Mouse (Mus musculus) cerebellum, adult 11-12 months (tissue): ENCODE measurements around the gene Ddx39b.

Experiments used
- DNase-seq: peaks from one replicate; pipeline ENCODE4 v3.0.0; 2022

Ddx39b gene

GRCm38 (mm10) chr17:35241305-35242014 is at the start of gene Ddx39b:
TSS of gene Ddx39b (plus strand) at chr17:35241746.
- peak; percentile 97 for DNase-seq

GRCm38 (mm10) chr17:35192924-35193323 is 48.6 kb upstream of the Ddx39b start:
- no peak for DNase-seq

- no peak for DNase-seq
Observed at GRCm38 (mm10) chr17:35193881-35194843, 47.4 kb upstream of the Ddx39b start, which contains the start of gene Ltb. TSS of gene Ltb (plus strand) at chr17:35194439.

GRCm38 (mm10) chr17:35194844-35195630 is 46.5 kb upstream of the Ddx39b start:
- DNase-seq: no peak

GRCm38 (mm10) chr17:35195631-35196320 is 45.8 kb upstream of the Ddx39b start:
- peak; percentile 41 for DNase-seq

- no peak for DNase-seq
Observed at GRCm38 (mm10) chr17:35196321-35196641, 45.3 kb upstream of the Ddx39b start.

GRCm38 (mm10) chr17:35197126-35197525 is 44.4 kb upstream of the Ddx39b start:
- no peak for DNase-seq

- DNase-seq: no peak
Observed at GRCm38 (mm10) chr17:35198029-35198428, 43.5 kb upstream of the Ddx39b start.

- no peak for DNase-seq
Observed at GRCm38 (mm10) chr17:35198946-35199345, 42.6 kb upstream of the Ddx39b start.

GRCm38 (mm10) chr17:35200398-35200797 is 41.1 kb upstream of the Ddx39b start:
- DNase-seq: no peak

- no peak for DNase-seq
Observed at GRCm38 (mm10) chr17:35201128-35201527, 40.4 kb upstream of the Ddx39b start.

GRCm38 (mm10) chr17:35201787-35202186 is 39.8 kb upstream of the Ddx39b start, which contains the start of gene Tnf:
TSS of gene Tnf (minus strand) at chr17:35202007.
- DNase-seq: no peak

GRCm38 (mm10) chr17:35202442-35202841 is 39.1 kb upstream of the Ddx39b start:
- DNase-seq: no peak

- DNase-seq: no peak
Observed at GRCm38 (mm10) chr17:35204494-35205379, 36.8 kb upstream of the Ddx39b start, which contains the start of gene Lta. TSS of gene Lta (minus strand) at chr17:35205351.

- DNase-seq: no peak
Observed at GRCm38 (mm10) chr17:35205380-35205769, 36.2 kb upstream of the Ddx39b start.

- no peak for DNase-seq
Observed at GRCm38 (mm10) chr17:35209785-35210535, 31.6 kb upstream of the Ddx39b start.

GRCm38 (mm10) chr17:35210593-35210992 is 31.0 kb upstream of the Ddx39b start:
- DNase-seq: no peak

GRCm38 (mm10) chr17:35213071-35213470 is 28.5 kb upstream of the Ddx39b start:
- DNase-seq: no peak

GRCm38 (mm10) chr17:35218516-35219193 is 22.9 kb upstream of the Ddx39b start:
- DNase-seq: no peak

- DNase-seq: peak; percentile 13
Observed at GRCm38 (mm10) chr17:35219601-35220041, 21.9 kb upstream of the Ddx39b start.
